Mouse (Mus musculus) limb, embryonic 14.5 days (tissue): ENCODE results near the gene Ano6. TPM values are rescaled to one million over a fixed set of nuclear protein-coding genes. Genes with fewer than 3 reads are reported as not detected.

ENCODE experiments used
- ATAC-seq: fragments of 200-750 bp; cut with Nextera tagmentation; 2 replicates; pipeline ENCODE4 v1.8.0; 2017; ENCODE audit warnings: low read depth, moderate number of reproducible peaks, moderate TSS enrichment; ENCODE audit not compliant: low FRiP score
- DNase-seq: peaks from one replicate; pipeline ENCODE4 v3.0.0-alpha.2; 2015; ENCODE audit warnings: low spot score
- H3K27ac ChIP-seq: fragments of 300-500 bp; sonication (generic); replicated peaks from 2 replicates; pipeline ENCODE4 v1.5.1; 2014; ENCODE audit warnings: low read depth, mild to moderate bottlenecking, low read length, moderate library complexity, mixed read lengths
- H3K27me3 ChIP-seq: fragments of 300-500 bp; sonication (generic); 2 replicates; pipeline ENCODE4 v1.6.1; 2014; ENCODE audit warnings: low read length, mixed read lengths; ENCODE audit not compliant: control insufficient read depth, insufficient read depth
- H3K36me3 ChIP-seq: fragments of 300-500 bp; sonication (generic); 2 replicates; pipeline ENCODE4 v1.6.1; 2014; ENCODE audit warnings: mild to moderate bottlenecking, low read length, moderate library complexity, mixed read lengths; ENCODE audit not compliant: control insufficient read depth, insufficient read depth
- H3K4me1 ChIP-seq: fragments of 300-500 bp; sonication (generic); 2 replicates; pipeline ENCODE4 v1.6.1; 2014; ENCODE audit warnings: antibody characterized with exemption, low read length, mixed read lengths; ENCODE audit not compliant: control insufficient read depth, insufficient read depth
- H3K4me2 ChIP-seq: fragments of 300-500 bp; sonication (generic); replicated peaks from 2 replicates; pipeline ENCODE4 v1.6.1; 2014; ENCODE audit warnings: low read depth, mild to moderate bottlenecking, low read length, moderate library complexity; ENCODE audit not compliant: severe bottlenecking
- H3K4me3 ChIP-seq: fragments of 300-500 bp; sonication (generic); replicated peaks from 2 replicates; pipeline ENCODE4 v1.5.1; 2014; ENCODE audit warnings: low read length
- H3K9ac ChIP-seq: fragments of 300-500 bp; sonication (generic); 2 replicates; pipeline ENCODE4 v1.6.1; 2014; ENCODE audit warnings: mild to moderate bottlenecking, low read depth, low read length, moderate library complexity; ENCODE audit not compliant: severe bottlenecking
- H3K9me3 ChIP-seq: fragments of 300-500 bp; sonication (generic); 2 replicates; pipeline ENCODE4 v1.6.1; 2016; ENCODE audit warnings: low read length; ENCODE audit not compliant: control insufficient read depth
- POLR2A ChIP-seq: fragments of 200-500 bp; IDR thresholded peaks from 2 replicates; pipeline ENCODE4 v1.8.0; 2012; ENCODE audit warnings: inconsistent platforms, mild to moderate bottlenecking, moderate library complexity, borderline replicate concordance; ENCODE audit not compliant: insufficient read depth, insufficient read length; ENCODE audit errors: extremely low read depth
- WGBS: fragments of 180-500 bp; shearing (Covaris S2); extraction: QIAGEN DNeasy Blood & Tissue Kit; methylation state at CpG from one replicate; pipeline ENCODE4 v1.1.7; 2014; 5-methylcytosine and 5-hydroxymethylcytosine counted together
- polyA plus RNA-seq, 2 experiments: library from polyadenylated mRNA; depleted of rRNA in 1 of 2; stranded (reverse) in 1 of 2; unstranded in 1 of 2; fragments of >200 nt; fragmentation: Nextera tagmentation in 1 of 2; extraction: Ambion mirVana in 1 of 2; gene quantifications; 2 replicates each; pipeline versions ENCODE4 v1.2.1 to v1.2.3; 2012 to 2014

The Ano6 gene
- polyA plus RNA-seq, 2 experiments, result 42.1 to 52.3 TPM

DNA sequence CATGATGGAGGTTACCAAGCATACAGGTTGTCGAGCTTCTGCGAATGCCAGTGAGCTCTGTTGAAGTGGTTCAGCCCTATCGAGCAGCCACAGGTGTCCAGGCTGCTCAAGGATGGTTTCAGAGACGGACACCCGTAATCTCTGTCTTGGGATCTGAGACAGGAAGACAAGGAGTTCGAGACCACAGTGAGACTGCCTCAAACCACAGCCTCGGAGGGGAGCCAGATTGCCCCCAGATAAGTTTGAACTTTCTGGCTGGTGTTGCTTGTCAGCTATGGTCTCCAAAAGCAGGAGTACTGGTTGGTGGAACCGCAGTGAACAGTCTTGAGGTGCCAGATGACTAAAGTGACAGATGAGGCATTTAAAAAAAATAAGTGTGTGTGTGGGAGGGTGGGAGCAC is 81.8 kb downstream of the Ano6 start:
- Histone ChIP-seq H3K4me2 (no peak overlapping the region), H3K27me3 (no peaks in the 10 kb centered on the region), H3K4me1 (no peaks in the 10 kb centered on the region), H3K36me3 (no peaks in the 10 kb centered on the region), H3K27ac (no peak overlapping the region), H3K4me3 (no peak overlapping the region), H3K9me3 (no peaks in the 10 kb centered on the region), H3K9ac (no peak overlapping the region)
- ATAC-seq (no peak), DNase-seq (no peak)
- no peak for TF ChIP-seq POLR2A
- WGBS, result 91% methylated on average over 8 of the region's 8 CpGs

DNA sequence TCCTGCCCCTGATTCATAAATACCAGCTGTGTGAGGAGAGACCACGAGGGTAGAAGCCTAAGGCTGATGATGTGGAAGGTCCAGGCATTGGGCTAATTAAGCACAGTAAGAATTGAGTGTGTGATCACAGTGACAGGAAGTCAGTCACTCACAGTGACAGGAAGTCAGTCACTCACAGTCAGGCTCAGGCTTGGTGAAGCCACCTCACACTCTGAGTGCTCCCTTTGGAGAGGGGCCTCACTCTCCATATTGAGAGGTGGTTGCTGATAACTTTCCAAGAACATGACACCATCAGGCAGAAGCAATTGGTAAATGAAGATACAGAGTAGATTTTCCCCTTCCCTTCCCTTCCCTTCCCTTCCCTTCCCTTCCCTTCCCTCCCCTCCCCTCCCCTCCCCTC is 82.6 kb downstream of the Ano6 start:
- H3K4me1 ChIP-seq, result no peaks in the 10 kb centered on the region
- H3K27ac ChIP-seq, result no peak overlapping the region
- no peaks in the 10 kb centered on the region for H3K36me3 ChIP-seq
- no peak for TF ChIP-seq POLR2A
- DNase-seq, result no peak
- H3K9me3 ChIP-seq, result no peaks in the 10 kb centered on the region
- no peak overlapping the region for H3K4me2 ChIP-seq
- 29% methylated on average over 1 of the region's 1 CpGs for WGBS
- H3K27me3 ChIP-seq, result no peaks in the 10 kb centered on the region
- no peak overlapping the region for H3K9ac ChIP-seq
- no peak overlapping the region for H3K4me3 ChIP-seq
- ATAC-seq, result no peak

DNA sequence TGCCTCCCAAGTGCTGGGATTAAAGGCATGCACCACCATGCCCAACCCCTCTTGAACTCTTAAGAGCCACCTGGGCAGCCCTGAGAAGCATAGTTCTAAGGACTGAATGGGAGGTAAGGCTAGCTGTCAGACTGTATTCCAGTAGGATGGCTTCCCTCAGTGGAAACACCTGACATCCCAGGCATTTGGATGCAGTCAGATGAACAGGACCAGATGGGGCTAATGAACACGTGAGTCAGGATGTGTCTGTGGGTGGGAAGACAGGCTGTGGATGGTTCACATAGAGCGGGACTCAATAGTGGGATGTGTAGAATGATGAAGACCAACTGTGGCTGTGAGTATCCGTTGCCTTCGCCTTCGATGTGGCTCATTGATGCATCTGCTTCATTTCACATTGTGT is 83.6 kb downstream of the Ano6 start:
- no peak overlapping the region for H3K4me2 ChIP-seq
- no peak overlapping the region for H3K4me3 ChIP-seq
- H3K27ac ChIP-seq, result no peak overlapping the region
- DNase-seq (no peak), ATAC-seq (no peak)
- H3K27me3 ChIP-seq, result no peaks in the 10 kb centered on the region
- H3K9ac ChIP-seq, result no peak overlapping the region
- TF ChIP-seq POLR2A, result no peak
- no peaks in the 10 kb centered on the region for H3K4me1 ChIP-seq
- no peaks in the 10 kb centered on the region for H3K36me3 ChIP-seq
- no peaks in the 10 kb centered on the region for H3K9me3 ChIP-seq
- WGBS, result 96% methylated on average over 5 of the region's 5 CpGs

DNA sequence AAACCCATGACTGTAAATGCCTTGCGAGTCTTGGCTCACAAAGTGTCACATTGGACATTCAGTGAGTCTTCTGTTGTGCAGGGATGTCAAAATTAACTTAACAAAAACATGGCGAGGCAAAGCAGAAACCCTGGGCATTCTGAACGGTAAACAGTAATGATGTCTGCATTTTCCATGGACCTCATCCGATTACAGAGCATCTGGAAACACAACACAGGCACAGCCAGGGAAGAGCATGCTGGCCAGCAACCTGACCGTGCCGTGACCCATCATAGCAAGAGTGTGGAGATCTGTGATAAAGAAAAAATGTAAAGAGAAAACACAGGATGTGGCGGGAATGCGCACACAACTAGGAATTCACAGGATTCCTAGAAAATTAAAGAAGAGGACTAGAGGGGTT is 84.1 kb downstream of the Ano6 start:
- Histone ChIP-seq H3K4me2 (no peak overlapping the region), H3K9ac (no peak overlapping the region), H3K27ac (no peak overlapping the region), H3K4me1 (no peaks in the 10 kb centered on the region), H3K4me3 (no peak overlapping the region), H3K9me3 (no peaks in the 10 kb centered on the region), H3K36me3 (no peaks in the 10 kb centered on the region), H3K27me3 (no peaks in the 10 kb centered on the region)
- no peak for TF ChIP-seq POLR2A
- DNase-seq (no peak), ATAC-seq (no peak)
- WGBS, result 80% methylated on average over 8 of the region's 8 CpGs

DNA sequence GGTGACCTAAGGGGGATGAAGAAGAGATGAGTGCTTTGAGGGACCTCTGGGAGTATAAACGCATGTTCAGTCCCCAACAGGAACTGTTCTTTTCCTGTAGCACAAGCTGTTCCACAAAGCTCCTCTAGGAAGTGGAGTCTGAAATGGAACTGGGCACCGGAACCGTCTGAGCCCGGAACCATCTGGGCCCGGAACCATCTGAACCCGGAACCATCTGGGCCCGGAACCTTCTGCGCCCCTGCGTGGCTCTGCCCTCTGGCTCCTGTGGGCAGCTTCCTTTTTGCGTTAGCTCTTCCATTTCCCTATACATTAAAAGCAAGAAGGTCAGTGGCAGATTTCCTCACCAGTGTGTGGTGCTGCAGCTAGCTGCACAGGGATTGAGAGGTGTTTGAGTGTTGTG is 85.3 kb downstream of the Ano6 start:
- H3K27me3 ChIP-seq, result no peaks in the 10 kb centered on the region
- no peak overlapping the region for H3K4me3 ChIP-seq
- H3K27ac ChIP-seq, result no peak overlapping the region
- H3K4me1 ChIP-seq, result no peaks in the 10 kb centered on the region
- no peak overlapping the region for H3K4me2 ChIP-seq
- DNase-seq, result no peak
- no peak for TF ChIP-seq POLR2A
- no peak overlapping the region for H3K9ac ChIP-seq
- no peaks in the 10 kb centered on the region for H3K36me3 ChIP-seq
- no peaks in the 10 kb centered on the region for H3K9me3 ChIP-seq
- WGBS, result 87% methylated on average over 10 of the region's 10 CpGs
- no peak for ATAC-seq

DNA sequence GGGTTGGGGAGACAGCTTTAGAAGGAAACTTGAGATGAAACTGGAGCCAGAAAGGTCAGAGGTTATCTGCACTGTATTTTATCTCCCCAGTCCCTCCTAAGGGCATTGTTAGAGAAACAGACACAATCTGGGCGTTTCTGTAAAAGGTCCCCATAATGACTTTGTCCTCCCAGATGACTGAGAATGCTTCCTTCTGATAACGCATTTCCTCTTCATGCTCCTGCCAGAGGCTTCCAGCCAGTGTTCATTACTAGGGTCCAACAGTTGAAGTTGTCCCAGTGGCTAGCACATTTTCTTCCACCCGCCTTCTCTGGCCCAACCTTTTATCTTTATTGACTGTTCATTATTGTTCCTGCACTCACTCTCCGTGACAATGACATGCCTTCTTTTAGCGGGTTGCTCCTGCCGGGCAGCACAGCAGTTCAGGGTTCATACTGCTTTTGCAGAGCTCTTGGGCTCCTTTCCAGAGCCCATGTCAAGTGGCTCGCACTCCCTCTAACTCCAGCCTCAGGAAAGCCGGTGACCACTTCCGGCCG is 90.0 kb downstream of the Ano6 start:
- TF ChIP-seq POLR2A, result no peak
- no peak overlapping the region for H3K4me3 ChIP-seq
- H3K4me2 ChIP-seq, result no peak overlapping the region
- no peaks in the 10 kb centered on the region for H3K36me3 ChIP-seq
- 42% methylated on average over 10 of the region's 10 CpGs for WGBS
- no peak for ATAC-seq
- peaks cover 9% of the 10 kb centered on the region; the same call in 1 of the 2 replicates for H3K4me1 ChIP-seq
- H3K27ac ChIP-seq, result no peak overlapping the region
- H3K9ac ChIP-seq, result no peak overlapping the region
- no peaks in the 10 kb centered on the region for H3K9me3 ChIP-seq
- DNase-seq, result no peak
- no peaks in the 10 kb centered on the region for H3K27me3 ChIP-seq
